Mouse (Mus musculus) stomach, postnatal 0 days (tissue): ENCODE results near the gene Agrn. TPM values are rescaled to one million over a fixed set of nuclear protein-coding genes. Genes with fewer than 3 reads are reported as not detected.
A peak's percentile ranks its signal among the peaks of the same experiment; 100 is the strongest.

Experiments
- ATAC-seq: fragments of 200-750 bp; cut with Nextera tagmentation; 2 replicates; pipeline ENCODE4 v1.8.0; 2017; ENCODE audit not compliant: low FRiP score, low TSS enrichment
- DNase-seq: peaks from one replicate; pipeline ENCODE4 v3.0.0-alpha.2; 2016; ENCODE audit warnings: low spot score
- H3K27ac ChIP-seq: fragments of 300-500 bp; sonication (generic); replicated peaks from 2 replicates; pipeline ENCODE4 v1.5.1; 2014; ENCODE audit warnings: mild to moderate bottlenecking, control low read depth
- H3K27me3 ChIP-seq: fragments of 300-500 bp; sonication (generic); 2 replicates; pipeline ENCODE4 v1.6.1; 2014; ENCODE audit warnings: low read length; ENCODE audit not compliant: control insufficient read depth, insufficient read depth
- H3K36me3 ChIP-seq: fragments of 300-500 bp; sonication (generic); 2 replicates; pipeline ENCODE4 v1.6.1; 2014; ENCODE audit warnings: low read length, mixed read lengths; ENCODE audit not compliant: control insufficient read depth, insufficient read depth
- H3K4me1 ChIP-seq: fragments of 300-500 bp; sonication (generic); replicated peaks from 2 replicates; pipeline ENCODE4 v1.6.1; 2014; ENCODE audit warnings: antibody characterized with exemption; ENCODE audit not compliant: control insufficient read depth, insufficient read depth
- H3K4me2 ChIP-seq: fragments of 300-500 bp; sonication (generic); replicated peaks from 2 replicates; pipeline ENCODE4 v1.6.1; 2014; ENCODE audit warnings: low read depth, mild to moderate bottlenecking, control low read depth, moderate library complexity
- H3K4me3 ChIP-seq: fragments of 300-500 bp; sonication (generic); 2 replicates; pipeline ENCODE4 v1.5.1; 2014; ENCODE audit warnings: low read depth, low read length, control low read depth
- H3K9ac ChIP-seq: fragments of 300-500 bp; sonication (generic); 2 replicates; pipeline ENCODE4 v1.6.1; 2014; ENCODE audit warnings: mild to moderate bottlenecking, low read length, control low read depth, mixed read lengths
- H3K9me3 ChIP-seq: fragments of 300-500 bp; sonication (generic); 2 replicates; pipeline ENCODE4 v1.6.1; 2016; ENCODE audit warnings: low read length; ENCODE audit not compliant: control insufficient read depth
- CTCF ChIP-seq: IDR thresholded peaks from 2 replicates; pipeline ENCODE4 v1.5.1; 2016; ENCODE audit warnings: antibody characterized with exemption, low read depth, mild to moderate bottlenecking, moderate library complexity
- EP300 ChIP-seq: optimal IDR thresholded peaks from 2 replicates; pipeline ENCODE3; 2016; ENCODE audit warnings: antibody characterized with exemption
- WGBS: fragments of 180-500 bp; shearing (Covaris S2); extraction: QIAGEN DNeasy Blood & Tissue Kit; methylation state at CpG from one replicate; pipeline ENCODE4 v1.1.7; 2014; 5-methylcytosine and 5-hydroxymethylcytosine counted together
- polyA plus RNA-seq: library from polyadenylated mRNA; unstranded; fragments of >200 nt; fragmentation: Nextera tagmentation; extraction: Ambion mirVana; gene quantifications from 2 replicates; pipeline ENCODE4 v1.2.1, GENCODE M21; 2015

The Agrn gene
- polyA plus RNA-seq, 1 experiment from 2014 or later, result 17.7 TPM

- no peak for TF ChIP-seq EP300
- no peak for TF ChIP-seq CTCF
- peak; percentile 76 for DNase-seq
- peak overlapping the region; percentile 83 for H3K27ac ChIP-seq
- no peak for ATAC-seq
- no peaks in the 10 kb centered on the region for H3K9me3 ChIP-seq
- no peaks in the 10 kb centered on the region for H3K27me3 ChIP-seq
- 4% methylated on average over 35 of the region's 35 CpGs for WGBS
- H3K4me3 ChIP-seq, result peak overlapping the region; percentile 88
- H3K36me3 ChIP-seq, result no peaks in the 10 kb centered on the region; the same call in 1 of the 2 replicates
- H3K4me2 ChIP-seq, result peak overlapping the region; percentile 94
- peaks cover 14% of the 10 kb centered on the region for H3K4me1 ChIP-seq
- H3K9ac ChIP-seq, result peak overlapping the region; percentile 84
These were observed 1.1 kb downstream of the Agrn start for GRCm38 (mm10) chr4:156195927-156196870.

DNA sequence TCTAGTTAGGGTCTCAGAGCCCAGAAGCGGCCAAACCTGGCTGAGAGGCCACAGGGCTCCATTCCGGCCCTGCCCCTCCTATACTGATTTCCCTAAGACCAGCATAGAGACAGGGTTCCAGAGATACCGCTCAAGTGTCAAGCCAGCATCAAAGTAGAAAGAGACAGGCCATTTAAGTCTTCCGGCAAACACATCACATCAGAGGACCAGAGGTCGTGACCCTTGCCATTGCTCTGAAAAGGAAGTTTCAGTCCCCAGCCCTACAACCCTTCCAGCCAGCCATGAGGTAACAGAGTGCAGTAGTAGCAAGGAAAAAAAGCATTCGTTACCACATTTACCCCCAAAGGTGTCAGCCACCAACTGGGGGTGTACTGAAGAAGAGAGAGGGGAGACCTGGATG is 2.9 kb downstream of the Agrn start:
- Histone ChIP-seq H3K36me3 (no peaks in the 10 kb centered on the region; the same call in 1 of the 2 replicates), H3K9ac (no peak overlapping the region), H3K27ac (no peak overlapping the region), H3K27me3 (no peaks in the 10 kb centered on the region), H3K4me2 (no peak overlapping the region), H3K9me3 (no peaks in the 10 kb centered on the region), H3K4me1 (peaks cover 14% of the 10 kb centered on the region), H3K4me3 (no peak overlapping the region)
- DNase-seq, result no peak
- 67% methylated on average over 6 of the region's 6 CpGs for WGBS
- ATAC-seq, result no peak
- TF ChIP-seq EP300 (no peak), CTCF (no peak)

DNA sequence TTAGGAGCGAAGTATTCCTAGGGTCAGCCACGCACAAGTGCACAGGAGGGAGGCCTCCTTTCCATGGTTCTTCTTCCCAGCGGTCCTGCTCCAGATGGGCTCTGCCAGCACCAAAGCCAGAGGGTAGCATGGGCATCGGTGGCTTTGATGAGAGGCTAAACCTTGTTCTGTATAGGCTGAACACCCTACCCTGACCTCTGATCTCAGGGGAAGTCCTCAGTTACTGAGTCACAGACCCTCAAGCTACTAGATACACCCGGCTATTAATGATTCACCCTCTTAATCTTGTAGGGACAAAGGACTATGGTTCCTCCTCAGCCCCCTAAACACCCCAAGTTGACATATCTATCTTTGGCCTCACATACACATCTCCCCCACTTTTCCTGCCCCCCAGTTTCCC is 3.4 kb downstream of the Agrn start:
- no peak overlapping the region for H3K9ac ChIP-seq
- 67% methylated on average over 5 of the region's 5 CpGs for WGBS
- H3K27me3 ChIP-seq, result no peaks in the 10 kb centered on the region
- H3K4me3 ChIP-seq, result no peak overlapping the region
- no peak overlapping the region for H3K4me2 ChIP-seq
- no peaks in the 10 kb centered on the region; the same call in 1 of the 2 replicates for H3K36me3 ChIP-seq
- TF ChIP-seq EP300 (no peak), CTCF (no peak)
- DNase-seq, result no peak
- no peaks in the 10 kb centered on the region for H3K9me3 ChIP-seq
- peak overlapping the region; percentile 24; the same call in 1 of the 2 replicates for H3K27ac ChIP-seq
- ATAC-seq, result no peak
- peaks cover 14% of the 10 kb centered on the region for H3K4me1 ChIP-seq

GRCm38 (mm10) chr4:156193200-156193590 is 4.1 kb downstream of the Agrn start:
- Histone ChIP-seq H3K4me3 (no peak overlapping the region), H3K27ac (peak overlapping the region; percentile 87), H3K4me2 (0 out of 2 replicates have a peak overlapping the region, but pooled peaks have one; percentile 11), H3K9ac (no peak overlapping the region), H3K4me1 (peaks cover 14% of the 10 kb centered on the region), H3K9me3 (no peaks in the 10 kb centered on the region), H3K27me3 (no peaks in the 10 kb centered on the region), H3K36me3 (no peaks in the 10 kb centered on the region; the same call in 1 of the 2 replicates)
- peak; percentile 52 for DNase-seq
- TF ChIP-seq CTCF (no peak), EP300 (no peak)
- 29% methylated on average over 2 of the region's 2 CpGs for WGBS
- no peak for ATAC-seq

DNA sequence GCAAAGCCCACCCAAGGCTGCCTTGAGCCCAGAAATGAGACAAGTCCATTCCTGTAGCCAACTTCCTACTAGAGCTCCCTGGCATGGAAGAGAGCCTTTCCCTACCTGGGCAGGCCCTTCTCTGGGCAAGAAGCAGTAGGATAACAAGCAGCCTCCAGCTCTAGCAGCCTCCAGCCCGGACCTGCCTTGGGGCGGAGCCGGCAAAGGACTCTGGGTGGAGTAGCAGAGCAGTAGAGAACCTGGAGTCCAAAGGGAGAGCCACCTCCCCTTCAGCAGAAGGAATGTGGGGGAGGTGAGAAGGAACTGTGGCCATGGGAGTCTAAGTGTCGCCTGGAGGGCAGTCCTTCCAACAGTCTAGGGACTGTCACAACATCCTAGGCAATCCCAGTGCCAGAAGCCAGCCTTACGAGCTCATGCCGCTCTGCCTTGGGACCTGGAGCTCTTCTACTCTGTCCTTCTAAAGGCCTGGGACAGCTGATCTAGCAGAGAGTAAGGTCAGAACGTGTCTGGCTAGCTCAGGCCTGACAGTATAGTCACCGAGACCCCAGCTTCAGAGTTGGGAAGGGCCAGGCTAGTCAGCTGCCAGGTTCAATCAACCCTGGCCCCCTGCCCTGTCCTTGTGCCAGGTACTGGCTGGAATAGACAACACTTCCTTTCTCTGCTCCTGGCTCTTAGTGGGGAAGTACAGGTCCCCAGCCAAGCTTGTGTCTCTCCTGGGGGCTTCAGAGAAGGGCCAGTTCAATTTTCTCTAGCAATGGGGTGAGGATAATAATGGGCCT is 4.7 kb downstream of the Agrn start:
- peak overlapping the region; percentile 87 for H3K27ac ChIP-seq
- no peaks in the 10 kb centered on the region; the same call in 1 of the 2 replicates for H3K36me3 ChIP-seq
- peak; percentile 77 for ATAC-seq
- peaks cover 14% of the 10 kb centered on the region for H3K4me1 ChIP-seq
- TF ChIP-seq EP300 (no peak), CTCF (peak; percentile 21; the same call in 1 of the 2 replicates)
- no peak overlapping the region for H3K4me3 ChIP-seq
- no peak overlapping the region; the same call in 1 of the 2 replicates for H3K9ac ChIP-seq
- H3K4me2 ChIP-seq, result 0 out of 2 replicates have a peak overlapping the region, but pooled peaks have one; percentile 11
- 36% methylated on average over 8 of the region's 8 CpGs for WGBS
- no peaks in the 10 kb centered on the region for H3K9me3 ChIP-seq
- DNase-seq, result peak; percentile 83
- H3K27me3 ChIP-seq, result no peaks in the 10 kb centered on the region
